Comparison of ENCODE assay signal across 8 mouse cellular contexts in the genomic region with DNA sequence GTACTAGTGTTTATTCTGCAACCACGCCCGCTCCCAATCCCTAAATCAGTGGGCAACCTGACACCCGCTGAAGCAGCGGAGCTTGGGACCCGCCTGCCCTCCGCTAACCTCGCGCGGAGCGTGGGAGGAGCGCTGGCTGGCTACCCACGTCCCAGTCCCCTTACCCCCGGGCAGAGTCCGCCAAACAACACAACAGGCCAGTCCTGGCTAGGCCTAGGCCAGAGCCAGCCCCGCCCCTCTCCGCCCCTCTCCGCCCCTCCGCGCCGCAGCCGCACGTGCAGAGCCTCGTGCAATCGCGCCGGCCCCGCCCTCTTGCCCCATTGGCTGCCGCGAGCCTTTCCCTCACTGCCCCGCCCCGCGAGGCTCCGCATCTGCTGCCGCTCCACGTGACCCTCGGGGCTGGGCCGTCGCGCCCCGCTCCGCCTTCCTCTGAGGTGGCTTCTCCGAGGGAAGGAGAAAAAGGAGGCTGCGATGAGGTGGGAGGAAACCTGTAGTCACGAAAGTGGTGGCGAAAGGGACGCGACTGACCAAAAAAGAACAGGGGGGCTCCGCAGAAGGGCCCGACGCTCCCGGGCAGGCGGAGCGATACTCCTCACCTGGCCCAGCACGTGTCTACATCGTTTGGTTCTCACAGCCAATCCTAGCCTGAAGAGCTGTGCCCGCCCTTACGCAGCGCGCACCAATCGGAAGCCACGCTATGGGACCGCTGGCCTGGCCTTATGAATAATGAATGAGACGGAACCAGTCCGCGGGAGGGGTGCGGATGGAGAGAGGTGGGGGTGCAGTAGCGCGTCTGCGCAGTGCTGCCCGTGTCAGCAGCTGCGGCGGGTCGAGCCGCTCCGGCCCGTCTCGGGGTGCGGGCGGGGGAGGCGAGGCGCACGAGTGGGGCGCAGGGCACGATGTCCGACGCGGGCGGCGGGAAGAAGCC. TPM values are rescaled to one million over a fixed set of nuclear protein-coding genes. Genes with fewer than 3 reads are reported as not detected.
DNase-seq lines count a peak whose midpoint lies in the region; ATAC-seq and TF ChIP-seq lines count a peak whose summit lies in the region.

No protein-coding gene starts in this region.

- DNase-seq in heart, postnatal 10 days = peak; percentile 97 to 98
- peak; percentile 89 for DNase-seq in large intestine, adult 2 months (ENCODE audit: low read depth, low spot score)
- peak; percentile 99 for DNase-seq in liver, postnatal 0 days
- DNase-seq in testis, postnatal 10 days (ENCODE audit: low spot score) = peak; percentile 100

- no peaks in the 10 kb centered on the region for H3K27me3 ChIP-seq in ES-Bruce4 (ENCODE audit: control insufficient read depth, insufficient read depth, low read length, poor library complexity, severe bottlenecking)
- H3K27me3 ChIP-seq in forebrain, embryonic 13.5 days = no peaks in the 10 kb centered on the region
- no peaks in the 10 kb centered on the region for H3K27me3 ChIP-seq in liver, postnatal 0 days (ENCODE audit: insufficient read depth, low read length)
- no peaks in the 10 kb centered on the region for H3K27me3 ChIP-seq in neural tube, embryonic 14.5 days (ENCODE audit: control insufficient read depth, insufficient read depth, low read length)

- no peak for TF ChIP-seq EP300 in ES-Bruce4 (IDR thresholded peaks at IDR 0.05; ENCODE audit: insufficient read depth, low read depth, low read length)
- no peak; the same call in none of the 2 replicates for TF ChIP-seq EP300 in liver, postnatal 0 days (IDR thresholded peaks at IDR 0.05; ENCODE audit: low read depth)

- no peak overlapping the region for H3K27ac ChIP-seq in ES-Bruce4 (ENCODE audit: insufficient read depth, low read length)
- peak overlapping the region; percentile 79 for H3K27ac ChIP-seq in forebrain, embryonic 13.5 days
- peak overlapping the region; percentile 92 for H3K27ac ChIP-seq in liver, postnatal 0 days (ENCODE audit: low read depth)
- peak overlapping the region; percentile 83 for H3K27ac ChIP-seq in neural tube, embryonic 14.5 days (ENCODE audit: low read depth, low read length)

- peak overlapping the region; percentile 90 for H3K4me3 ChIP-seq in ES-Bruce4 (ENCODE audit: low read depth, low read length)
- peak overlapping the region; percentile 65 for H3K4me3 ChIP-seq in forebrain, embryonic 13.5 days
- H3K4me3 ChIP-seq in liver, postnatal 0 days (ENCODE audit: low read depth, low read length) = peak overlapping the region; percentile 58
- H3K4me3 ChIP-seq in neural tube, embryonic 14.5 days (ENCODE audit: low read depth, low read length) = peak overlapping the region; percentile 73

- no peak for TF ChIP-seq CTCF in ES-Bruce4 (IDR thresholded peaks at IDR 0.05; ENCODE audit: low read depth, low read length)
- TF ChIP-seq CTCF in liver, postnatal 0 days (IDR thresholded peaks at IDR 0.05; ENCODE audit: low read depth) = no peak

- no peaks in the 10 kb centered on the region for H3K9me3 ChIP-seq in ES-Bruce4 (replicated peaks; ENCODE audit: control insufficient read depth, insufficient read depth, low read length, poor library complexity, severe bottlenecking)
- no peaks in the 10 kb centered on the region for H3K9me3 ChIP-seq in forebrain, embryonic 13.5 days (replicated peaks)
- no peaks in the 10 kb centered on the region for H3K9me3 ChIP-seq in liver, postnatal 0 days (ENCODE audit: low read length)
- no peaks in the 10 kb centered on the region for H3K9me3 ChIP-seq in neural tube, embryonic 14.5 days (ENCODE audit: control insufficient read depth, low read length)

- H3K9ac ChIP-seq in ES-Bruce4 (ENCODE audit: low read depth, poor library complexity, severe bottlenecking) = peak overlapping the region; percentile 91
- H3K9ac ChIP-seq in forebrain, embryonic 13.5 days = peak overlapping the region; percentile 84
- peak overlapping the region; percentile 67 for H3K9ac ChIP-seq in liver, postnatal 0 days (replicated peaks)
- H3K9ac ChIP-seq in neural tube, embryonic 14.5 days (replicated peaks; ENCODE audit: low read depth, low read length) = peak overlapping the region; percentile 69

- ATAC-seq in cerebellum, adult (ENCODE audit: insufficient number of reproducible peaks, low FRiP score, low TSS enrichment) = peak; percentile 88
- peak; percentile 99 for ATAC-seq in forebrain, embryonic 13.5 days
- peak; percentile 91 for ATAC-seq in liver, postnatal 0 days
- ATAC-seq in neural tube, embryonic 14.5 days (ENCODE audit: low read depth) = peak; percentile 99

- H3K36me3 ChIP-seq in ES-Bruce4 (ENCODE audit: control insufficient read depth, insufficient read depth, low read length, poor library complexity, severe bottlenecking) = peaks cover 6% of the 10 kb centered on the region; the same call in 1 of the 2 replicates
- peaks cover 12% of the 10 kb centered on the region for H3K36me3 ChIP-seq in forebrain, embryonic 13.5 days (ENCODE audit: poor library complexity, severe bottlenecking)
- H3K36me3 ChIP-seq in liver, postnatal 0 days (replicated peaks; ENCODE audit: insufficient read depth, low read length) = peaks cover 5% of the 10 kb centered on the region
- H3K36me3 ChIP-seq in neural tube, embryonic 14.5 days (ENCODE audit: control insufficient read depth, insufficient read depth, low read length) = peaks cover 4% of the 10 kb centered on the region; the same call in 1 of the 2 replicates

- under 1% methylated on average over 84 of the region's 89 CpGs for WGBS in forebrain, embryonic 13.5 days
- under 1% methylated on average over 89 of the region's 89 CpGs for WGBS in large intestine, adult 2 months
- WGBS in liver, postnatal 0 days (ENCODE audit: insufficient replicate concordance) = under 1% methylated on average over 76 of the region's 89 CpGs
- WGBS in neural tube, embryonic 14.5 days = under 1% methylated on average over 80 of the region's 89 CpGs

- H3K4me1 ChIP-seq in ES-Bruce4 (ENCODE audit: control insufficient read depth, insufficient read depth, low read length) = no peaks in the 10 kb centered on the region
- H3K4me1 ChIP-seq in forebrain, embryonic 13.5 days = peaks cover 39% of the 10 kb centered on the region
- peaks cover 29% of the 10 kb centered on the region for H3K4me1 ChIP-seq in liver, postnatal 0 days (ENCODE audit: insufficient read depth)
- H3K4me1 ChIP-seq in neural tube, embryonic 14.5 days (ENCODE audit: control insufficient read depth, insufficient read depth, low read length) = peaks cover 20% of the 10 kb centered on the region

- TF ChIP-seq POLR2A in ES-Bruce4 (IDR thresholded peaks at IDR 0.05; ENCODE audit: insufficient read depth, low read length) = no peak

- peak overlapping the region; percentile 87 for H3K4me2 ChIP-seq in forebrain, embryonic 13.5 days
- peak overlapping the region; percentile 83 for H3K4me2 ChIP-seq in liver, postnatal 0 days (ENCODE audit: low read depth, low read length)
- peak overlapping the region; percentile 76 for H3K4me2 ChIP-seq in neural tube, embryonic 14.5 days (ENCODE audit: low read depth, low read length)

- intact Hi-C loops in heart, postnatal 10 days (cut with DNase I) = loop anchor here (2.0 to 10.0 kb wide), 2 partner anchors 66 to 184 kb away; a partner anchor contains a TSS

RNA-seq across cellular contexts. Expression of a gene that starts 8.7 kb away (rescaled TPM):
- 33.9 and 36.0 TPM in 2 replicates for polyA plus RNA-seq in ES-Bruce4 (2011; ENCODE audit: insufficient read depth, insufficient read length, low read depth, missing spikeins)
- polyA plus RNA-seq in forebrain, embryonic 13.5 days (2015; fragmentation: Nextera tagmentation; extraction: Ambion mirVana) = 24.2 and 24.9 TPM in 2 replicates
- 10 to 100 TPM; 51.7 to 74.0 TPM for total RNA-seq in heart, postnatal 10 days (2021)
- polyA plus RNA-seq in large intestine, adult 2 months (2012; rRNA removed) = 5.9 and 11.3 TPM in 2 replicates
- polyA plus RNA-seq in liver, postnatal 0 days (2015; fragmentation: Nextera tagmentation; extraction: Ambion mirVana) = 14.0 and 16.3 TPM in 2 replicates
- 17.9 and 19.3 TPM in 2 replicates for polyA plus RNA-seq in neural tube, embryonic 14.5 days (2014; fragmentation: Nextera tagmentation; extraction: Ambion mirVana)

RNA-seq across cellular contexts. Expression of a gene that starts 47.7 kb away (rescaled TPM):
- 10.7 and 12.7 TPM in 2 replicates for polyA plus RNA-seq in ES-Bruce4 (2011; ENCODE audit: insufficient read depth, insufficient read length, low read depth, missing spikeins)
- 19.1 and 21.7 TPM in 2 replicates for polyA plus RNA-seq in forebrain, embryonic 13.5 days (2015; fragmentation: Nextera tagmentation; extraction: Ambion mirVana)
- total RNA-seq in heart, postnatal 10 days (2021) = 10 to 100 TPM; 56.5 to 78.6 TPM
- 16.5 and 29.7 TPM in 2 replicates for polyA plus RNA-seq in large intestine, adult 2 months (2012; rRNA removed)
- 10.9 and 12.3 TPM in 2 replicates for polyA plus RNA-seq in liver, postnatal 0 days (2015; fragmentation: Nextera tagmentation; extraction: Ambion mirVana)
- 12.4 and 13.4 TPM in 2 replicates for polyA plus RNA-seq in neural tube, embryonic 14.5 days (2014; fragmentation: Nextera tagmentation; extraction: Ambion mirVana)
